Mouse (Mus musculus): ENCODE results near the gene Tns1. TPM values are rescaled to one million over a fixed set of nuclear protein-coding genes. Genes with fewer than 3 reads are reported as not detected.

Gene Tns1
- polyA plus RNA-seq, 1 experiment from 2014 or later = 44.4 TPM

- peaks cover 94% of the 10 kb centered on the region for H3K4me1 ChIP-seq
Measured at GRCm38 (mm10) chr1:74036560-74037390, 87.5 kb downstream of the Tns1 start.

GRCm38 (mm10) chr1:74035912-74036489 is 88.2 kb downstream of the Tns1 start:
- Histone ChIP-seq H3K9me3 (no peaks in the 10 kb centered on the region), H3K27me3 (no peaks in the 10 kb centered on the region), H3K4me1 (peaks cover 94% of the 10 kb centered on the region), H3K4me2 (replicated peaks) (peak overlapping the region; percentile 71), H3K4me3 (peak overlapping the region; percentile 47), H3K27ac (peak overlapping the region; percentile 70; the same call in 1 of the 2 replicates), H3K9ac (peak overlapping the region; percentile 62), H3K36me3 (no peaks in the 10 kb centered on the region)
- ATAC-seq (ENCODE audit: low FRiP score, low read depth) = no peak
- whole genome bisulfite sequencing = 34% methylated on average over 3 of the region's 3 CpGs

More at GRCm38 (mm10) chr1:74036560-74037390, 87.5 kb downstream of the Tns1 start:
- Histone ChIP-seq H3K4me2 (replicated peaks) (peak overlapping the region; percentile 71), H3K36me3 (no peaks in the 10 kb centered on the region), H3K27me3 (no peaks in the 10 kb centered on the region), H3K9me3 (no peaks in the 10 kb centered on the region), H3K27ac (peak overlapping the region; percentile 70; the same call in 1 of the 2 replicates), H3K4me3 (peak overlapping the region; percentile 47), H3K9ac (peak overlapping the region; percentile 62)
- peak; percentile 66 for ATAC-seq (ENCODE audit: low FRiP score, low read depth)
- WGBS = 5% methylated on average over 36 of the region's 40 CpGs

DNA sequence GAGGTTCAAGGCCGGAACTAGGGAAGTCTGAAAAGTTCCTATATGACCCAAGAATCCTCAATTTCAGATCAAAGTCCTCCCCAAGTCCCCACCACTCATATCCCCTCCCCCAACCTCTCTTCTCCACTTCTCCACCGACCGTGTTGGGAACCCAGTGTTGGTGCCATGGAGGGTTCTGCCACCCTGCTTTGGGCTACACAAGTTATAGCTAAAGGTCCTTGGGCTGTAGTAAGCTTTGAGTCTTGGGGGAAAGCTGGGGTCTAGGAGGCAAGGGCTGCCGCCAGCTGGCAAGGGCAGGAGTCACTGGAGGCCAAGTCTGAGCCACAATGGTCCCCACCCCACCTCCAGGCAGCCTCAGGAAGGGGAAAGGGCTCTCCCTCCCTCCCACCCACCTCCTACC is 88.8 kb downstream of the Tns1 start:
- WGBS = 60% methylated on average over 4 of the region's 4 CpGs
- Histone ChIP-seq H3K36me3 (no peaks in the 10 kb centered on the region), H3K4me1 (peaks cover 94% of the 10 kb centered on the region), H3K27ac (no peak overlapping the region), H3K9ac (no peak overlapping the region), H3K27me3 (no peaks in the 10 kb centered on the region), H3K4me3 (no peak overlapping the region), H3K4me2 (replicated peaks) (peak overlapping the region; percentile 71), H3K9me3 (no peaks in the 10 kb centered on the region)
- no peak for ATAC-seq (ENCODE audit: low FRiP score, low read depth)

DNA sequence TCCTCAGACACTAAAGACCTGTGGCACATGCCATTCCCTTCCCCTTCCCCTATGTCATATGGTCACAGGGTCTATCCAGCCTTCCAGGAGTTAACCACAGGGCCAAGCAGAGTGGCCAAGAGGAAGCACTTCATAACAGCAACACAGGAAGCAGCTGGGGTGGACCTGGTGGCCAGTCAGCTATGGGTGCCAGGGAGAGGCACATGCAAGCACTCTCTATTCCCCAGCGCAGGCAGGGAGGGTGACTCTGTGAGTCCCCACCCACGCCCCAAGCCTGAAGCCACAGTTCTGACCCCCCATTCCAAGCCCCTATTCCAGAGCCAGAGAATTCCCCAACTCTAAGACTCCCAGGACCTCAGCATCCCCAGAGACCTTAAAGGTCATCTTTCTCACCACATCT is 89.5 kb downstream of the Tns1 start:
- Histone ChIP-seq H3K4me1 (peaks cover 94% of the 10 kb centered on the region), H3K27ac (no peak overlapping the region), H3K9ac (no peak overlapping the region), H3K9me3 (no peaks in the 10 kb centered on the region), H3K4me3 (no peak overlapping the region), H3K4me2 (replicated peaks) (no peak overlapping the region), H3K27me3 (no peaks in the 10 kb centered on the region), H3K36me3 (no peaks in the 10 kb centered on the region)
- ATAC-seq (ENCODE audit: low FRiP score, low read depth) = no peak
- WGBS = 73% methylated on average over 2 of the region's 2 CpGs

DNA sequence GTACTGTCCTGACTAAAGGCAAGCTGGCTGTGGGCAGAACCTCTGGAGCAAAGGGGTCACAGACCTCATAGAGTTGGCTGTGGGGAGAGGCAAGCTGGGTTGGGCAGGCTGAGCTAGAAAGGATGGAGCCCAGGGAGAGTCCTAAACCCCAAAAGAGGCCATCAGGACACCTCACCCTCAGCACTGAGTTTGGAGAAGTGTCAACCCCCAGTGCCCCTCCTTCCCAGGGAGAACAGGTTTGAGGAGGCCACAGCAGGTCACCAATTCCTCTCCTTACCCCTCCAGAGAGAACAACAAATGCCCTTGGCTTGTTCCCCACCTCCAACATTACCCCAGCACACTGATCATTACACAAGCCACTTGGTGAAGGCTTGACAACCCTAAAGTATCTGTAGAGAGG is 90.0 kb downstream of the Tns1 start:
- Histone ChIP-seq H3K27ac (no peak overlapping the region), H3K9ac (no peak overlapping the region), H3K4me1 (peaks cover 96% of the 10 kb centered on the region), H3K27me3 (no peaks in the 10 kb centered on the region), H3K4me3 (no peak overlapping the region), H3K9me3 (no peaks in the 10 kb centered on the region), H3K36me3 (no peaks in the 10 kb centered on the region), H3K4me2 (replicated peaks) (no peak overlapping the region)
- ATAC-seq (ENCODE audit: low FRiP score, low read depth) = no peak

GRCm38 (mm10) chr1:74033407-74033806 is 90.8 kb downstream of the Tns1 start:
- H3K4me2 ChIP-seq (replicated peaks) = no peak overlapping the region
- H3K27ac ChIP-seq = no peak overlapping the region
- H3K4me3 ChIP-seq = no peak overlapping the region
- no peak for ATAC-seq (ENCODE audit: low FRiP score, low read depth)
- no peaks in the 10 kb centered on the region for H3K27me3 ChIP-seq
- no peak overlapping the region for H3K9ac ChIP-seq
- no peaks in the 10 kb centered on the region for H3K9me3 ChIP-seq
- H3K36me3 ChIP-seq = no peaks in the 10 kb centered on the region
- H3K4me1 ChIP-seq = peaks cover 97% of the 10 kb centered on the region
- 84% methylated on average over 4 of the region's 4 CpGs for WGBS

DNA sequence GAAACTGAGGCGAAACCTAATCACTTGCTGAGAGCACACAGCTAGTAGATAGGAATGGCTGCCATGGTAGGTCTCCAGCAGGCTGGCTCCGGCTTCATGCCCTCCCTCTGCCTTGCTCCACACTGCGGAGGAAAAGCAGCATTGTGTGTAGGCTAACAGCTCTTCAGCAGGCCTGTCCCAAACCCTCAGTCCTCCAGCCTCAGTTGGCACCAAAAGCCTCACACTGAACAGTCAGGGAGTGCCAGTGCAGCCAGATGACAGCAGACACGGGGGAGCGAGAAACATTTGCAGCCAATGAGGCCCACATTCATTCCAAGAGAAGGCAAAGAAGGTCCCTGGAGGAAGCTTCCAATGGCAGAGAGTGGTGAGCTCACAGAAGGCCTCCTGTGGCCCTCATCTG is 91.3 kb downstream of the Tns1 start:
- no peak for ATAC-seq (ENCODE audit: low FRiP score, low read depth)
- Histone ChIP-seq H3K4me2 (replicated peaks) (no peak overlapping the region), H3K27ac (no peak overlapping the region), H3K9me3 (no peaks in the 10 kb centered on the region), H3K4me3 (no peak overlapping the region), H3K27me3 (no peaks in the 10 kb centered on the region), H3K4me1 (peaks cover 98% of the 10 kb centered on the region), H3K36me3 (no peaks in the 10 kb centered on the region), H3K9ac (no peak overlapping the region)
- 78% methylated on average over 5 of the region's 5 CpGs for WGBS

DNA sequence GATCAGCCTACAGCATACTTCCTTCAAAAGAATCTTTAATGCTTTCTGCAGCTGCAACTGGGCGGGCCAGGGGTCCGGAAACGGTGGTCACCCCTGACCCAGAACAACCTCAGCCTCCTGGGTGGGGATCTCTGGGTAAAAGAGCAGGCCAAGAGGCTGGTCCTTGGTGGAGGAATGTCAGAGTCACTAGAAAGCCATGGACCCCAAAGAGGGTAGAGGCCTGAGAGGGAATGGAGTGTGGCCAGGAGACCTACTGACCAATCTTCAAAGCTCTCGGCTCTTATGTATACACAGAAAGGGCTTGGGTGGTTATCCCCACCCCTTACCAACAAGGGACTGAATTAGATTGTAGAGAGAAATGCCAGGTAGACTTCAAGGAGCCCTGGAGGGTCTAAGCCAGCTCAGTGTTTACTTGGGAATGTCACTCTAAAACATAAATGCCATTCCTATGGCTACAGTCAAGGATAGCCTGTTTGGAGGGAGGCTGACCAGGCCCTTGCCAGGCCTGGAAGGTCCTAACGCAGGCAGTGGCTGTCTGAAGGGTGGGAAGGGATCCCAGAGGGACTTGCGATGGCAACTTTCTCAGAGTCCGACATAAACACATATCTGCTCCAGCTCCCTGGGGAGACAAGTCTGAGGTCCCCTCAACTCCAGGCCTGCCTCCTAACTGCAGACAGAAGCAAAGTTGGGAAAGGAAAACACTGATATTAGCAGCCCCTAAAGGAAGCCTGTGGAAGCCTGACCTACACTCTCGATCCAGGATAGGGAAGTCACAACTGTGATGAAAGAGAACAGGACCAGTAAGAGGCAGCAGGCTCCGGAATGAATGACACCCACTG is 92.3 kb downstream of the Tns1 start:
- Histone ChIP-seq H3K4me3 (no peak overlapping the region), H3K27me3 (no peaks in the 10 kb centered on the region), H3K27ac (peak overlapping the region; percentile 92), H3K9ac (no peak overlapping the region), H3K36me3 (no peaks in the 10 kb centered on the region), H3K4me1 (peaks cover 98% of the 10 kb centered on the region), H3K4me2 (replicated peaks) (peak overlapping the region; percentile 38), H3K9me3 (no peaks in the 10 kb centered on the region)
- no peak for ATAC-seq (ENCODE audit: low FRiP score, low read depth)
- 64% methylated on average over 9 of the region's 9 CpGs for WGBS

GRCm38 (mm10) chr1:74030901-74031360 is 93.3 kb downstream of the Tns1 start:
- ATAC-seq (ENCODE audit: low FRiP score, low read depth) = peak; percentile 52; the same call in 1 of the 2 replicates
- 12% methylated on average over 3 of the region's 3 CpGs for WGBS
- Histone ChIP-seq H3K36me3 (no peaks in the 10 kb centered on the region), H3K27me3 (no peaks in the 10 kb centered on the region), H3K9ac (no peak overlapping the region; the same call in 1 of the 2 replicates), H3K4me2 (replicated peaks) (peak overlapping the region; percentile 38), H3K9me3 (no peaks in the 10 kb centered on the region), H3K27ac (peak overlapping the region; percentile 92), H3K4me1 (peaks cover 98% of the 10 kb centered on the region), H3K4me3 (no peak overlapping the region)

DNA sequence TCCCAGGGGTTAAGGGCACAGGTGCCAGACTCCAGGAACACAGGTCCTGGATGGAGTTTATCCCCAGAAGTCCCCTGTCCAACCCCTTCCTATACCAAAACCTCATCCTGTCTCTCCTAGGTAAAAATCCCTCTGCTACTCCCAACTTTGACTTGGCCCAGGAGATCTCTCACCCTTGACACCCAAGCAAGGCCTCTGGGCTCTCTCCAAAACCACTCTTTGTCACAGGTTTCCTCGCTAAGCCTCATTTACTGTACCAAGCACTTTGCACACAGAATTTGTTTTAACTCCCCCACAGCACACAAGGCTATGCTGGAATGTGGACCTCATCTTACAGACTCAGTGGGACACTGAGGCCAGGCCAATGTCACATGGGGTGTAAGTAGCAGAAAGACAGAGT is 94.0 kb downstream of the Tns1 start:
- no peak for ATAC-seq (ENCODE audit: low FRiP score, low read depth)
- WGBS = 66% methylated on average over 1 of the region's 1 CpGs
- peaks cover 98% of the 10 kb centered on the region for H3K4me1 ChIP-seq
- H3K9me3 ChIP-seq = no peaks in the 10 kb centered on the region
- no peaks in the 10 kb centered on the region for H3K36me3 ChIP-seq
- peak overlapping the region; percentile 92; the same call in 1 of the 2 replicates for H3K27ac ChIP-seq
- H3K27me3 ChIP-seq = no peaks in the 10 kb centered on the region
- no peak overlapping the region for H3K4me2 ChIP-seq (replicated peaks)
- H3K4me3 ChIP-seq = no peak overlapping the region
- H3K9ac ChIP-seq = no peak overlapping the region

DNA sequence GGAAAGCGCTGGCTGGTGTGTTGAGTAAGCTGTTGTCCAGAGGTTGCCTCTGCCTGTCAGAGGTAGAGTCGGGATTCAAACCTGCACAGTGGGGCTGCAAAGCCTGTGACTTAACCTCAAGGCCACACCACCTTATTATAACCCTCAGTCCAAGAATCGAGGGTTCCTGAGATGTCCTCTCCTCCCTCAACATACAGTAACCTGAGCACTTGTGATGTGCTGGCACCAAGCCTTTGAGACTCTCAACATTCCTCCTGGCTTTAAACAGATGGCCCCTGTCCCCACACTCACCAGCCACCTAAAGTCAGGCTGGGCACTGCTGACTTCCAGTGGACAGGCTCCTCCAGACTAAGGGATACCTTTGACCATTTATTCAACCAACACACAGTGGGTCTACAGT is 94.6 kb downstream of the Tns1 start:
- WGBS = 71% methylated on average over 3 of the region's 3 CpGs
- H3K4me2 ChIP-seq (replicated peaks) = no peak overlapping the region
- no peak for ATAC-seq (ENCODE audit: low FRiP score, low read depth)
- no peaks in the 10 kb centered on the region for H3K36me3 ChIP-seq
- H3K27me3 ChIP-seq = no peaks in the 10 kb centered on the region
- no peak overlapping the region for H3K4me3 ChIP-seq
- H3K4me1 ChIP-seq = peaks cover 98% of the 10 kb centered on the region
- no peak overlapping the region for H3K9ac ChIP-seq
- H3K9me3 ChIP-seq = no peaks in the 10 kb centered on the region
- peak overlapping the region; percentile 33; the same call in 1 of the 2 replicates for H3K27ac ChIP-seq

DNA sequence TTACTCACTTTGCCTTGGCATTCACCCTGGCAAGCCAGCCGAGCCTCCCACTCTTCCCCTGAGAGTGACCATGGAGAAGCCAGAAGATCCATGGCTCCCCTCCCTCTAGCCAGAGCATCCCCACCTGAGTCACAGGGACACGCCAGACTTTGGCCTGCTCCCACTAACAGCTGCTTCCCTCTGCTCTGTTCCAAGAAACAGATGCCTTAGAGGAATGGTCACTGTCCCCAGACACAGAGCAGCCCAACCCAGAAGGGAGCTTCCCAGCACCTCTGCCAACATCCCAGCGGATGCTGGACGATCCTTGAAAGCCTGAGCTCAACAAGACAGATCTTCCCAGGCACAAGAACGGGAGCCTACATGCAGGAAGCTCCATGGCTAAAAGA is 95.4 kb downstream of the Tns1 start:
- H3K4me3 ChIP-seq = no peak overlapping the region
- no peak overlapping the region for H3K9ac ChIP-seq
- no peaks in the 10 kb centered on the region for H3K27me3 ChIP-seq
- H3K9me3 ChIP-seq = no peaks in the 10 kb centered on the region
- H3K36me3 ChIP-seq = no peaks in the 10 kb centered on the region
- 0 out of 2 replicates have a peak overlapping the region, but pooled peaks have one; percentile 9 for H3K4me2 ChIP-seq (replicated peaks)
- peaks cover 98% of the 10 kb centered on the region for H3K4me1 ChIP-seq
- ATAC-seq (ENCODE audit: low FRiP score, low read depth) = no peak
- WGBS = 74% methylated on average over 5 of the region's 5 CpGs
- H3K27ac ChIP-seq = no peak overlapping the region

All from limb, embryonic 13.5 days (tissue).